Mouse (Mus musculus): Measurements from ENCODE around the gene Ciz1.
A peak's percentile ranks its signal among the peaks of the same experiment; 100 is the strongest.

Ciz1 gene

GRCm38 (mm10) chr2:32417486-32417885, 65.4 kb downstream of the Ciz1 start:
- DNase-seq (ENCODE audit: low read depth), result no peak

- no peak for DNase-seq (ENCODE audit: low read depth)
These were observed 66.5 kb downstream of the Ciz1 start for GRCm38 (mm10) chr2:32418430-32419151.

- no peak for DNase-seq (ENCODE audit: low read depth)
These were observed 67.2 kb downstream of the Ciz1 start for GRCm38 (mm10) chr2:32419359-32419758.

GRCm38 (mm10) chr2:32420066-32420608, 68.0 kb downstream of the Ciz1 start:
- DNase-seq (ENCODE audit: low read depth), result no peak

- no peak for DNase-seq (ENCODE audit: low read depth)
These were observed 68.5 kb downstream of the Ciz1 start for GRCm38 (mm10) chr2:32420647-32421046.

GRCm38 (mm10) chr2:32421851-32422251, 69.7 kb downstream of the Ciz1 start:
- no peak for DNase-seq (ENCODE audit: low read depth)

GRCm38 (mm10) chr2:32423481-32424331, 71.6 kb downstream of the Ciz1 start:
- peak; percentile 51 for DNase-seq (ENCODE audit: low read depth)

GRCm38 (mm10) chr2:32424796-32425195, 72.7 kb downstream of the Ciz1 start:
- no peak for DNase-seq (ENCODE audit: low read depth)

- DNase-seq (ENCODE audit: low read depth), result no peak
These were observed 73.4 kb downstream of the Ciz1 start for GRCm38 (mm10) chr2:32425568-32425967.

GRCm38 (mm10) chr2:32426141-32426540, 74.0 kb downstream of the Ciz1 start:
- no peak for DNase-seq (ENCODE audit: low read depth)

- DNase-seq (ENCODE audit: low read depth), result no peak
These were observed 75.6 kb downstream of the Ciz1 start for GRCm38 (mm10) chr2:32427720-32428119.

GRCm38 (mm10) chr2:32428262-32428722, 76.2 kb downstream of the Ciz1 start:
- no peak for DNase-seq (ENCODE audit: low read depth)

- DNase-seq (ENCODE audit: low read depth), result no peak
These were observed 77.2 kb downstream of the Ciz1 start for GRCm38 (mm10) chr2:32429215-32429891.
